Mouse (Mus musculus) heart, adult 9 months (tissue): ENCODE measurements around the gene Snapin.

Source experiments
- DNase-seq, 2 experiments: peaks; one replicate each; pipeline ENCODE4 v3.0.0; 2022; ENCODE audit warnings: low spot score in 2 of 2

Gene Snapin

DNA sequence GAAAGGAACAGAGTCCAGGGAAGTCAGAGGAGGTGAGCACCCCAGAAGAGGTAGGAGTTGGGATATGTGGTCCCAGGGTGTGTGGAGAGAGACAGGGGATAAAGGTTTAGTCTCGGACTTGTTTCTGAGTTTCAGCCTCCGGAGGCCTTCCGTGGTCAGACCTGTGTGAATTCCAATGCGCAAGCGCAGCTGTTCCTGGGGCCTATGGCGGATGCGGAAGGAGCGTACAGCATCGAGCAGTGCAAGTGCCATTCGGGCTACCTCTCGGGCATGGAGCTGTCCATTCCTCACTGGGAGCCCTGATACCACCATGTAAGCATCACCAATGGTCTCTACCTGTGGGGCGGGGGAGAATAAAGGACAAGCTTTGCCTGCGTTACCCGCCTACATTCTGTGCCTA, 35.9 kb downstream of the Snapin start:
- DNase-seq, result no peak

DNA sequence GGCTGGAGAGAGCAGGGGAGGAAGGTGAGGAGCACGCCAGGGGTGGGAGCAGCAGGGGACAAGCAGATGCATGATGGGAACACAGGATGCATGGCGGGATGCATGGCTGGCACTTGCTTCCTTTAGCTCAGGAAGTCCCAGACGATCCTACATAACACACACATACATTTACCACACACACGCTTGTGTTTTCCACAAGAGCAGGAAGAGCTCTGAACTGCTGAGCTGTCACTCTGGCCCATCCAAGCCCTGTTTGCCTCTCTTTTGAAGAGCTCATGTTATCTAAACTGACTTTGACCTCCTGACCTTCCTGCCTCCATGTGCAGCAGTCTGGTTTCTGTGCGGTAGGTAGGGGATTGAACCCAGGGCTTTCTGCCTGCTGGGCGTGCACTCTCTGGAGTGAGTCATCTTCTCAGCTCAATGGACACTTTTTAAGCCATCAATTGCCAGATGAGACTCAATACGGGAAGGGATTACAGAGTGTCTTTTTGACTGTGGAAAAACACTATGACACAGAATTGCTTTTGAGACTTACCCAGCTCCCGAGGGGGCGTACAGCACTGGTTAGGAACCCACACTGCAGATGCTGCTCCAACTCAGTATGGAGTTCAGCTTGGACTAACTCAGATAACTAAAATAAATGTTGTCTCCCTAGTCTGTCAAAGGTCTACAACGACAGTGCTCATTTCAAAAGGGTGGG, 39.3 kb downstream of the Snapin start:
- no peak for DNase-seq

DNA sequence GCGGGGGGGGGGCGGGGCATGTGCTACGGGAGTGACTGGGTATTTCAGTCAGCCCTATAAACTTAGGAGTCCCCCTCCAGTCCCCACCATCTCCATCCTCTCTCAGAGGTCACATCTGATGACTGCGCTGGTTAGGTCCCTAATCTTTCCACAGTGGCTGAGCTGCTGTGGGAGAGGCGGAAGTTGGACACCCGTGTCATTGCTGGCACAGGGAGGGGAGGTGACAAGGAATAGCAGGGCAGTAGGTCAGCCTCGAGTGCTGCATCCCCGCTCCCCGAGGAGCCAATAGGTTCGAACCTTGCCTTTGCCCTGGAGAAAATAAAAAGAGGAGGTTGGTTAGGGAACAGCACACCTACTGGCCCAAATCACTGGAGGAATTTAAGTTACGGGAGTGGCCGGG, 40.0 kb downstream of the Snapin start:
- no peak for DNase-seq

DNA sequence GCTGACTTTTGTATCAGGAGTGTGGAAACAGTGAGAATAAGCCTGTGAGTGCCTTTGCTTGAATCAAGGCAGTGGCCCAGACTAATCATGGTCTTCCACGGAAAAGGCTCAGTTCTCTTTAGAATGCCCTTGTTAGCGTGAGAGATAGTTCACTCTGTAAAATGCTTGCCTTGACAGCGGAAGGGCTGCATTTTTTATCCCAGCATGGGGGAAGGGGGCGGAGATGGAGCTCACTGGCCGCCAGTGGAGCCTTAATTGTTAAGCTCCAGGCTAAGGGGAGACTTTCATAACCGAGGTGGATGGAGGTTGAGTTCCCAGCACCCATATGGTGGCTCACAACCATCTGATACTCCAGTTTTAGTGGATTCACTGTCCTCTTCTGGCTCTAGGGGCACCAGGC, 42.2 kb downstream of the Snapin start:
- DNase-seq, result no peak

DNA sequence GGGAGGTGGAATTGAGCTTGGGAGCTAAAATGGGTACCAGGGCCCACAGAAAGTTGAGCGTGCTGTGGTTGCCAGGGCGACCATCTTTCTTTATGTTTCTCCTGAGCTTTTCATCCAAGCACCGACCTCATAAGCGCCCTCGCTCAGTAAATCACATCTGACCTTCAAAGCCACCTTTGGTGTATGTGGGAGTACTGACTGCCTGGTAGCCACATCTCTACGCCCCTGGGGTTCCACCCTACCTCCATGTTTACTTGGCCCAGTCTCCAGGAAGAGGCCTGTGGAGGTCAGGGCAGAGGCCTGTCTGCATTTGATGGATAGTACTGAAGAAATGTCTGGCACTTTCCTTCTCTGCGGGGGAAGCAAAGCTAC, 43.7 kb downstream of the Snapin start:
- no peak for DNase-seq

DNA sequence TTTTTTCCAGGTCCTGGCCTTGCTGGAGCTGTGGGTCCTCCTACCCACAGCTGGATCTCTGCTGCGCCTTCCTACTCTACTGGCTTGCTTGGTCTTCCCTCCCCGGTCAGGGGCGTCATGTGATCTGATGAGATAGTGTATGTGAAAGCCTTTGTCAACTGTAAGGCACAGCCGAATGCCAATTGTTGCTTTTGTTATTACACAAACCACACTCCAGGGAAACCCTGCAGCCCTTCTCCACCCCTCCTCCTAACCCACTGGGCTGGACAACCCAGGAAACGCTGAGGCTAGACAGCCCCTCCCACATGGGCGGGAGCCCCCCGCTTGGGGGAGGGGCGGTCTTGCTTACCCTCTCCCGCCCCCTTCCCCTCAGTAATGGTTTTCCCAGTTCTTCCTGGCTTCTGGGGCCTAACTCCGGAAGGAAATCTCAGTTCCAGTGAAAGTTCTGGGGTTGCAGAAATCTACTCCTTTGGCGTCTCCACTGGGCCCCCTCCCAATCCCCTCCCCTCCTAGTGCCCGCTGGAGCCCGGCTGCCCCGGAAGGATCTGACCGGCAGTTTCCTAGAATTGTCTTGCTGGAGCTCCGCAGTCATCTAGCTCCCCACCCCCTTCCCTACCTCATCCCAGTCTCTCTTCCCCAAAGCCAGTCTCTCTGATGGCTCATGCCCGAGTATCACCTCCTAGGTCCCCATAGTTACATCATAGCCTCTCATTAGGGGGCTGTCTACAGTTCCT, 44.3 kb downstream of the Snapin start:
- peak; percentile 95 to 98 for DNase-seq

DNA sequence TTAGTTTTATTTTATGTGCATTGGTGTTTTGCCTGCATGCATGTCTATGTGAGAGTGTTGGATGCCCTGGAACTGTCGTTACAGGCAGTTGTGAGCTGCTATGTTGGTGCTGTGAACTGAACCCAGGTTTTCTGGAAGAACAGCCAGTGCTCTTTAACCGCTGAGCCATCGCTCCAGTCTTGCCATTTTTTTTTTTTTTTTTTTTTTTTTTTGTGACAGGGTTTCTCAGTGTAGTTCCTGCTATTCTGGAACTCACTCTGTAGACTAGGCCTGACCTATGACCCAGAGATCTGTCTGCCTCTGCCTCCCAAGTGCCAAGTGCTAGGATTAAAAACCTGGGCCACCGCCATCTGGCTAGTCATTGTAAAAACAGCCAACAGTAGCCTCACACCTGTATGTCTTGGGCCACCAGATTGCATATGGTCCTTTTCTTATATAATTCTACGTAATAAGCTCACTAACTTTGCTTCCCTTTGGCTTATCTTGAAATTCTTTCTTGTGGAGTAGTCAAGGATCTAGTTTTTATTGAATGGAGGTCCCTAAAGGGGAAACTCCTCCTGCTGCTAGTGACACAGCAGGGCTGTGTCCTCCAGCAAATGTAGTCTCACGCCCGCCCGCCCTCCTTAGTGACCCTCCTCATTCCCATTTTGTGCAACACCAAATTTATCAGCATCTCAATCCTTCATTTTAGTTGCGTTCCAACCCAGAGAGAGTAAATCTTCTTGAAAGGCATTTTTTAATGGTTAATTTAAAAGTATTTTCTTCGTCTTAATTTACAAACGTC, 45.2 kb downstream of the Snapin start:
- no peak for DNase-seq

DNA sequence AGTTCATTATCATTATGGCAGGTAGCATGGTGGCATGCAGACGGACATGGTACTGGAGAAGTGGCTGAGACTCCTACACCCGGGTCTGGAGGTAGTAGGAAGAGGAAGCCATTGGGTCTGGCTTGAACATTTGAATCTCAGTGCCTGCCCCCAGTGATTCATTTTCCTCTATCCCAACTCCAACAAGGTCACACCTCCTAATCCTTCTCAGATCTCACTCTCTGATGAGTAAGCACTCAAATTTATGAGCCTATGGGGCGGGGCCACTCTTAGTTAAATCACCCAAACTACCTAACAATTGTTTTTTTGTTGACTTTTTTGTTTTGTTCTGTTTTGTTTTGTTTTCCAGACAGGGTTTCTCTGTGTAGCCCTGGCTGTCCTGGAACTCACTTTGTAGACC, 46.9 kb downstream of the Snapin start:
- no peak for DNase-seq

DNA sequence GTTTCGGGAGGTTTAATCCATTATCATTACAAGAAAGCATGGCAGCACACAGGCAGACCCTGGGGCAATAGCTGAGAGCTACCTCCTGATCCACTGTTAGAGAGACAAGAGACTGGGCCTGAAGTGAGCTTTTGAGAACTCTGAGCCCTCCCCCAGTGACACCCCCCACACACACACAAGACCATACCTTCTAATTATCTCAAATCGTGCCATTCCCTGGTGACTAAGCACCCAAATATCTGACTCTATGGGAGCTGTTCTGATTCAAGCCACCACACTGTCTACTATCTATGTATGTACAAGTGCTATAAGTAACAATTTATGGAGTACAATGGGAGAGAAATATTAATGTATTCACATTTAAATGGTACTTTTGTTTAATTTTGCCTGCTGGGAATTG, 50.1 kb downstream of the Snapin start:
- DNase-seq, result no peak
